Mouse (Mus musculus) midbrain, embryonic 16.5 days (tissue): ENCODE results near the gene Pogk. TPM values are rescaled to one million over a fixed set of nuclear protein-coding genes. Genes with fewer than 3 reads are reported as not detected.

Experiments
- ATAC-seq: fragments of 200-750 bp; cut with Nextera tagmentation; 2 replicates; pipeline ENCODE4 v1.8.0; 2017; ENCODE audit warnings: moderate TSS enrichment
- H3K27ac ChIP-seq: fragments of 300-500 bp; sonication (generic); 2 replicates; pipeline ENCODE4 v1.5.1; 2014; ENCODE audit warnings: mild to moderate bottlenecking, low read length, mixed read lengths
- H3K27me3 ChIP-seq: fragments of 300-500 bp; sonication (generic); 2 replicates; pipeline ENCODE4 v1.6.1; 2014; ENCODE audit warnings: low read depth, low read length, mixed read lengths; ENCODE audit not compliant: control insufficient read depth, insufficient read depth
- H3K36me3 ChIP-seq: fragments of 300-500 bp; sonication (generic); 2 replicates; pipeline ENCODE4 v1.6.1; 2014; ENCODE audit warnings: mild to moderate bottlenecking, low read length, moderate library complexity, mixed read lengths; ENCODE audit not compliant: control insufficient read depth, insufficient read depth
- H3K4me1 ChIP-seq: fragments of 300-500 bp; sonication (generic); 2 replicates; pipeline ENCODE4 v1.6.1; 2014; ENCODE audit warnings: mild to moderate bottlenecking, low read length, mixed read lengths; ENCODE audit not compliant: control insufficient read depth, insufficient read depth
- H3K4me2 ChIP-seq: fragments of 300-500 bp; sonication (generic); 2 replicates; pipeline ENCODE4 v1.6.1; 2014; ENCODE audit warnings: mild to moderate bottlenecking, low read length, mixed read lengths
- H3K4me3 ChIP-seq: fragments of 300-500 bp; sonication (generic); 2 replicates; pipeline ENCODE4 v1.5.1; 2014; ENCODE audit warnings: low read depth, mild to moderate bottlenecking, low read length, moderate library complexity, mixed read lengths
- H3K9ac ChIP-seq: fragments of 300-500 bp; sonication (generic); 2 replicates; pipeline ENCODE4 v1.6.1; 2014; ENCODE audit warnings: low read depth, low read length, mixed read lengths
- H3K9me3 ChIP-seq: fragments of 300-500 bp; sonication (generic); replicated peaks from 2 replicates; pipeline ENCODE4 v1.6.1; 2014; ENCODE audit warnings: mild to moderate bottlenecking, low read length, mixed read lengths; ENCODE audit not compliant: control insufficient read depth, poor library complexity, severe bottlenecking
- WGBS: fragments of 180-500 bp; shearing (Covaris S2); extraction: QIAGEN DNeasy Blood & Tissue Kit; methylation state at CpG from one replicate; pipeline ENCODE4 v1.1.7; 2014; 5-methylcytosine and 5-hydroxymethylcytosine counted together
- polyA plus RNA-seq: library from polyadenylated mRNA; unstranded; fragments of >200 nt; fragmentation: Nextera tagmentation; extraction: Ambion mirVana; gene quantifications from 2 replicates; pipeline ENCODE4 v1.2.1, GENCODE M21; 2015

Pogk gene
- polyA plus RNA-seq, 1 experiment from 2014 or later = 41.5 TPM

DNA sequence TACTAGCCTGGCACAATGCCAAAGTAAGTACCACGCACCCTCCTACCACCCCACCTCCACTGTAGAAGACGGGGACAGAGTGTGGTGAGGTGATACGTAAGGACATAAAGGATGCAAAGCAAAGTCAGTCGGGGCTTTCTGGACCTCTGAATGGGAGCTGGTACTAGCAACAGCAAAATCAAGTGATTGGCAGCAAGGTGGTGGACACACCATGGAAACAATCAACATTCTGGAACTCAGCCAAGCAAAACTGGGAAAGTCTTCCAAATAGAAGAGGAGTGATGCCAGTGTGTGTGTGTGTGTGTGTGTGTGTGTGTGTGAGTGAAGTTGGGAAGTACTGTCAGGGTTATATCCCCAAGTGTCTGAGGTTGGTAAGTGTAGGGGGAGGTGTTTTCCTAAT is 7.7 kb downstream of the Pogk start:
- Histone ChIP-seq H3K36me3 (peaks cover 37% of the 10 kb centered on the region), H3K27me3 (no peaks in the 10 kb centered on the region), H3K4me3 (no peak overlapping the region), H3K4me1 (no peaks in the 10 kb centered on the region; the same call in 1 of the 2 replicates), H3K27ac (no peak overlapping the region), H3K9me3 (no peaks in the 10 kb centered on the region), H3K4me2 (no peak overlapping the region), H3K9ac (no peak overlapping the region)
- no peak for ATAC-seq
- WGBS = 79% methylated on average over 4 of the region's 4 CpGs

DNA sequence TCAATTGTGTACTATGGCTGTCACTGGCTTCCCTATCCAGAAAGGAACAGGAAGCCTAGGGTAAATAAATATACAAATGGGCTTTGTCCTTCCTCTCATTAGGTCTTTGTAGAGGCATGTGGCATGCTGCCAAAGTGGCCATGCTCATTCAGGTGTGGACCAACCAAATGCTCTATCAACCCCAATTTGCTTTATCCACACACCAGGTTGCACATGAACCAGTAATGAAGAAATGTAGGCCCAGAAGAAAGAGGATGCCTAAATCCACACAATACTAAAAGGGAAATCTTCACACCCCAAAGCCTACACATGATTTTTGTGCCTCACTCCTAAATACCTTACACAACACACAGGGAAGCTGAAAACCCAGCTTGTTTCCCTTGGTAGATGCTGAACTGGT is 8.2 kb downstream of the Pogk start:
- Histone ChIP-seq H3K4me3 (no peak overlapping the region), H3K36me3 (peaks cover 39% of the 10 kb centered on the region), H3K9me3 (no peaks in the 10 kb centered on the region), H3K4me1 (no peaks in the 10 kb centered on the region; the same call in 1 of the 2 replicates), H3K27ac (no peak overlapping the region), H3K9ac (no peak overlapping the region), H3K4me2 (no peak overlapping the region), H3K27me3 (no peaks in the 10 kb centered on the region)
- no peak for ATAC-seq

DNA sequence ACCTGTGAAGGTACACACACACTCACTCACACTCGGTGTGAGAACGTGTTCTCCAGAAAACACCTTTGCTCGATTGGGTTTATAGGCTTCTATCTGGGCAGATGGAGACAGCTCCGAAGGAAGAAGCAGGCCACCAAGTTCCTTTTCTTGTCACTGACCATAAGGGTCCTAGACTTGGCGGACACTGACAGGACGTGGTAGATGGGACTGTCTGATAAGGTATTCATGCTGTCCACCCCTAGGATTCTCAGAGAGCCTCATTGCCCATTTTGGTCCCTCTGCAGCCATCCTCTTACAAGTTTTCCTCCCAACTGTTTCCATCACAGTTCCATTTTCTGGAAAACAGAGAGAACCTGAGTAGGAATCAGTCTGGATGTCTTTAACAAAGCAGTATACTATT is 13.3 kb downstream of the Pogk start:
- H3K27me3 ChIP-seq = no peaks in the 10 kb centered on the region
- H3K27ac ChIP-seq = no peak overlapping the region
- H3K4me3 ChIP-seq = no peak overlapping the region
- WGBS = 95% methylated on average over 6 of the region's 6 CpGs
- H3K4me1 ChIP-seq = no peaks in the 10 kb centered on the region
- H3K4me2 ChIP-seq = no peak overlapping the region
- no peaks in the 10 kb centered on the region for H3K9me3 ChIP-seq
- no peak overlapping the region for H3K9ac ChIP-seq
- H3K36me3 ChIP-seq = peaks cover 52% of the 10 kb centered on the region
- ATAC-seq = no peak

- no peak overlapping the region for H3K4me2 ChIP-seq
- H3K36me3 ChIP-seq = peaks cover 50% of the 10 kb centered on the region
- no peaks in the 10 kb centered on the region for H3K27me3 ChIP-seq
- no peak overlapping the region for H3K27ac ChIP-seq
- no peaks in the 10 kb centered on the region for H3K4me1 ChIP-seq
- no peak for ATAC-seq
- no peak overlapping the region for H3K9ac ChIP-seq
- no peaks in the 10 kb centered on the region for H3K9me3 ChIP-seq
- 90% methylated on average over 5 of the region's 5 CpGs for WGBS
- H3K4me3 ChIP-seq = no peak overlapping the region
Measured at GRCm38 (mm10) chr1:166395661-166396060, 14.0 kb downstream of the Pogk start.

GRCm38 (mm10) chr1:166394770-166395169 is 14.9 kb downstream of the Pogk start:
- no peaks in the 10 kb centered on the region for H3K4me1 ChIP-seq
- H3K27me3 ChIP-seq = no peaks in the 10 kb centered on the region
- H3K9me3 ChIP-seq = no peaks in the 10 kb centered on the region
- WGBS = 77% methylated on average over 4 of the region's 4 CpGs
- H3K9ac ChIP-seq = no peak overlapping the region
- peaks cover 53% of the 10 kb centered on the region for H3K36me3 ChIP-seq
- no peak overlapping the region for H3K4me2 ChIP-seq
- no peak for ATAC-seq
- H3K4me3 ChIP-seq = no peak overlapping the region
- no peak overlapping the region for H3K27ac ChIP-seq

- peaks cover 38% of the 10 kb centered on the region for H3K36me3 ChIP-seq
- 90% methylated on average over 6 of the region's 6 CpGs for WGBS
- no peak for ATAC-seq
Measured at GRCm38 (mm10) chr1:166391671-166392070, 18.0 kb downstream of the Pogk start.

GRCm38 (mm10) chr1:166389406-166390125 is 20.1 kb downstream of the Pogk start:
- Histone ChIP-seq H3K27ac (no peak overlapping the region), H3K4me1 (no peaks in the 10 kb centered on the region), H3K4me2 (no peak overlapping the region), H3K9me3 (no peaks in the 10 kb centered on the region), H3K36me3 (peaks cover 37% of the 10 kb centered on the region), H3K27me3 (no peaks in the 10 kb centered on the region), H3K9ac (no peak overlapping the region), H3K4me3 (no peak overlapping the region)
- WGBS = 93% methylated on average over 16 of the region's 16 CpGs
- no peak for ATAC-seq

More at GRCm38 (mm10) chr1:166391671-166392070, 18.0 kb downstream of the Pogk start:
- Histone ChIP-seq H3K4me3 (no peak overlapping the region), H3K27ac (no peak overlapping the region), H3K9me3 (no peaks in the 10 kb centered on the region), H3K4me2 (no peak overlapping the region), H3K4me1 (no peaks in the 10 kb centered on the region), H3K27me3 (no peaks in the 10 kb centered on the region), H3K9ac (no peak overlapping the region)

- H3K9me3 ChIP-seq = no peaks in the 10 kb centered on the region
- no peaks in the 10 kb centered on the region for H3K4me1 ChIP-seq
- 94% methylated on average over 11 of the region's 11 CpGs for WGBS
- H3K27me3 ChIP-seq = no peaks in the 10 kb centered on the region
- H3K27ac ChIP-seq = no peak overlapping the region
- H3K36me3 ChIP-seq = peaks cover 30% of the 10 kb centered on the region
- H3K4me3 ChIP-seq = no peak overlapping the region
- no peak overlapping the region for H3K4me2 ChIP-seq
- no peak for ATAC-seq
- H3K9ac ChIP-seq = no peak overlapping the region
Measured at GRCm38 (mm10) chr1:166388511-166388910, 21.2 kb downstream of the Pogk start.

GRCm38 (mm10) chr1:166385431-166385830 is 24.2 kb downstream of the Pogk start:
- ATAC-seq = no peak
- 83% methylated on average over 5 of the region's 5 CpGs for WGBS
- H3K4me1 ChIP-seq = peaks cover 12% of the 10 kb centered on the region
- H3K27ac ChIP-seq = no peak overlapping the region
- H3K4me3 ChIP-seq = no peak overlapping the region
- peaks cover 28% of the 10 kb centered on the region for H3K36me3 ChIP-seq
- H3K27me3 ChIP-seq = no peaks in the 10 kb centered on the region
- H3K4me2 ChIP-seq = no peak overlapping the region
- H3K9me3 ChIP-seq = no peaks in the 10 kb centered on the region
- no peak overlapping the region for H3K9ac ChIP-seq
